Mouse (Mus musculus) MEL (cell line): ENCODE measurements around the gene Klf2.

Experiments used
- CTCF ChIP-seq, 3 experiments: IDR thresholded peaks in 2 of 3; conservative IDR thresholded peaks in 1 of 3; 2 replicates each; pipeline ENCODE4 v1.5.1; 2011 to 2012; ENCODE audit warnings: low read length in 3 of 3, low read depth in 2 of 3, mild to moderate bottlenecking in 2 of 3, improper control_type of control experiment in 1 of 3, inconsistent platforms in 1 of 3, mixed read lengths in 1 of 3, moderate library complexity in 1 of 3; ENCODE audit not compliant: control insufficient read depth in 1 of 3, insufficient read depth in 1 of 3, poor library complexity in 1 of 3, severe bottlenecking in 1 of 3
- ETS1 ChIP-seq: IDR thresholded peaks from 2 replicates; pipeline ENCODE4 v1.6.1; 2012; ENCODE audit warnings: low read depth, mild to moderate bottlenecking, inconsistent platforms, low read length, improper control_type of control experiment, moderate library complexity
- NELFE ChIP-seq: IDR thresholded peaks from 2 replicates; pipeline ENCODE4 v1.6.1; 2011; ENCODE audit warnings: low read depth, low read length, improper control_type of control experiment
- POLR2A ChIP-seq, 2 experiments: IDR thresholded peaks; 2 replicates each; pipeline ENCODE4 v1.6.1; 2011 to 2012; ENCODE audit warnings: low read length in 2 of 2, mild to moderate bottlenecking in 2 of 2, control low read depth in 1 of 2, improper control_type of control experiment in 1 of 2, low read depth in 1 of 2, moderate library complexity in 1 of 2; ENCODE audit not compliant: control insufficient read depth in 1 of 2, insufficient read depth in 1 of 2, poor library complexity in 1 of 2
- POLR2AphosphoS2 ChIP-seq: IDR thresholded peaks from 2 replicates; pipeline ENCODE4 v1.6.1; 2011; ENCODE audit warnings: low read length, improper control_type of control experiment
- RAD21 ChIP-seq: IDR thresholded peaks from 2 replicates; pipeline ENCODE4 v1.6.1; 2011; ENCODE audit warnings: mild to moderate bottlenecking, low read depth, low read length, improper control_type of control experiment
- SIN3A ChIP-seq: IDR thresholded peaks from 2 replicates; pipeline ENCODE4 v1.6.1; 2012; ENCODE audit warnings: low read length, improper control_type of control experiment, inconsistent platforms
- TBP ChIP-seq: IDR thresholded peaks from 2 replicates; pipeline ENCODE4 v1.8.0; 2011; ENCODE audit warnings: low read depth, low read length, improper control_type of control experiment
- ZKSCAN1 ChIP-seq: IDR thresholded peaks from 2 replicates; pipeline ENCODE4 v1.6.1; 2012; ENCODE audit warnings: low read depth, mild to moderate bottlenecking, inconsistent platforms, low read length, improper control_type of control experiment, moderate library complexity
- ZNF384 ChIP-seq: IDR thresholded peaks from 2 replicates; pipeline ENCODE4 v1.6.1; 2012; ENCODE audit warnings: low read depth, mild to moderate bottlenecking, inconsistent platforms, low read length, improper control_type of control experiment

GRCm38 (mm10) chr8:72321635-72322441 is 3.0 kb downstream of the Klf2 start:
- TF ChIP-seq CTCF (IDR thresholded peaks at IDR 0.05 in 2 of 3, conservative IDR thresholded peaks at IDR 0.05 in 1 of 3; ENCODE audit: control insufficient read depth in 1 of 3, insufficient read depth in 1 of 3, low read depth in 2 of 3, low read length in 3 of 3, poor library complexity in 1 of 3, severe bottlenecking in 1 of 3) (no peak), ZNF384 (no peak), ETS1 (no peak), RAD21 (no peak), SIN3A (no peak), NELFE (no peak), POLR2AphosphoS2 (no peak), TBP (no peak), ZKSCAN1 (no peak), POLR2A (IDR thresholded peaks at IDR 0.05; ENCODE audit: control insufficient read depth in 1 of 2, insufficient read depth in 1 of 2, low read depth in 1 of 2, low read length in 2 of 2, poor library complexity in 1 of 2) (no peak)
